Mouse (Mus musculus) ovary, postnatal 36 days (tissue): ENCODE data around the gene Pard3b.

Experiments
- DNase-seq: peaks from one replicate; pipeline ENCODE4 v3.0.0; 2022; ENCODE audit warnings: low spot score, mixed read lengths

The Pard3b gene

DNA sequence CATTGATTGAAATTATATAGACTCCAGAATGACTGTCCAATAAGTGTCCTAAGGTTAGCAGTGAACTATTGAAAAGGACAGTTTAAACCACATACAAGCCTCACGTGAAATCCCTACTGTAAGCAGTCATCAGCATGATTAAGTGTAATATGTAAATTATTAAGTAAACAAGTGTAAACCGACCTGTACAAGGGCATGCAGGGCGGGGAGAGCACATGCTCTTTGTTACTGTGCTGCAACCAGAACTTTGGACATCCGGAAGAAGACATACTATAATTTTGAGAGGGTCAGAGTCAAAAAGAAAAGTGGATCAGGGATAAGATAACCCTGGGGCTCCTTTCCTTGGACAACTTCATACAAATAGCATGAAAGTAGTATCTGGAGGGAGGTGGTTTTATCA, 749.4 kb downstream of the Pard3b start:
- no peak for DNase-seq

- no peak for DNase-seq
Measured at GRCm38 (mm10) chr1:62392863-62393262, 754.2 kb downstream of the Pard3b start.

DNA sequence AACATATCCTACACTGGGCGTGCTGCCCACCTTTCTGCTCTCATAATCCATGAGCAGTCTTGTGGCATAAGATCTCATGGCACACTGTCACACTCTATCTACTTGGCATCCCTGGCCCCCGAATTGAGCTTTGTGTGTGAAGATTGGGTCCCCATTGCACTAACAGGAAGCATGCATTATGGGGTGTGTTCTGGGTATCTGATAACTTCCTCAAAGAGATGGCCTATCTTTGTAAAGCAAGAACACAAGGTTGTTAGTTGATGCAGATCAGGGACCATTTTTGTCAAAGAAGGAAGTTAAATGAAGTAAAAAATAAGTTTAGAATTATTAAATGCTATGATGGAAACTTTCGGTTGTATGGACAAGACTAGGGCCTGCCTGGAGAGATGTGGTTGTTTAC, 755.9 kb downstream of the Pard3b start:
- no peak for DNase-seq

GRCm38 (mm10) chr1:62398261-62398660, 759.6 kb downstream of the Pard3b start:
- no peak for DNase-seq

DNA sequence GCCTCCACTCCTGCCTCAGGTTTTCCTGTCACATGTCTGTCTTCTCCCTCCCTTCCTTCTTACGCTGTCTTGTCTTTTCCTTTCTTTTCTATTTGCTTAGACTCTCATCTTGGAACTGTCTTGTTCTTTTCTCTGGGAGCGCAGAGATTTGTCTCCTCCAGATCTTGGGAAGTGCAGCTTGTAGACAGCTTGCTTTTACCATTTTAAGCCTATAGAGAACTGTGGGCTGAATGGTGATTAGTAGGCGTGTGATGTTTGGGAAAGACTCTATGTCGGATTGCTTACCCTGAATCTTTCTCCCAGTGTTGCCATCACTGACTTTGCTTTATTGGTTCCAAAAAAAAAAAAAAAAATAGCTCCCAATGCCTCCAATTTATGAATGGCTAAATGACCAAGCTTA, 760.1 kb downstream of the Pard3b start:
- DNase-seq, result no peak

- no peak for DNase-seq
Measured at GRCm38 (mm10) chr1:62405061-62405460, 766.4 kb downstream of the Pard3b start.

- no peak for DNase-seq
Measured at GRCm38 (mm10) chr1:62411368-62411767, 772.7 kb downstream of the Pard3b start.

GRCm38 (mm10) chr1:62412019-62412418, 773.4 kb downstream of the Pard3b start:
- no peak for DNase-seq

DNA sequence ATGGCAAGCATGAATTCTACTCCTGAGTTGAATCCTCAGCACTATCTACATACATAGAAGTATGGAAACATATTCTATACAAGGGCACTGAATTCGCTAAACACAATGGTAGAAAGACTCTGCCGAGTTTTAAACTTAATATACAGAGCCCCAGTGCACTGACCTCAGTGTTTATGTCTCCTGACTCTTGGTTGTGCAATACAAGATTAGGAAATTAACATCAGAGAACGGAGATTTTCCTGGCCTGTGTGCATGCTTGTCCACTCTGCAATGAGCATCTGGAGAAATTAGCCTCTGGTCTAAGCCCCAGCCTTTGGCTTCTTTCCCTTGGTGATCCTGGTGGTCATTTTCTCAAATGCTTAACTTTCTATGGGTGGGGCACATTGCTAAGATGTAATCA, 774.4 kb downstream of the Pard3b start:
- no peak for DNase-seq

DNA sequence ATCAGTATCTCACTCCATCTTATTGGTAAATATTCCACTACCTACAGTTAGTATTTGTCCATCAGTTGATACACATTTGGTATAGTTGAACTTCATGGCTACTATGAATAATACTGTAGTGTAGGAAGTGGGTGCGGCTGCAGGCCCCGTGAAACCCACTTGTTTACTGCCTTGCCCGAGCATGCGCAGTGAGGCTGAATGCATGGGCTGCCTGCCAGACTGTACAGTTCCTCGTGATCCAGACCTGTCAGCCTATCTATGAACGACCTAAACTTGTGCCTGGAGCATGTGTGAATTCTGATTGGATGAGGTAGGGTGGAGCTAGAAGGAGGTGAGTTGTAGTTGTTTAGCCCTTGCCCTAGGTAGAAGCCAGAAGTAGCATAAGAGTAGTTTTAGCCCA, 775.9 kb downstream of the Pard3b start:
- no peak for DNase-seq

DNA sequence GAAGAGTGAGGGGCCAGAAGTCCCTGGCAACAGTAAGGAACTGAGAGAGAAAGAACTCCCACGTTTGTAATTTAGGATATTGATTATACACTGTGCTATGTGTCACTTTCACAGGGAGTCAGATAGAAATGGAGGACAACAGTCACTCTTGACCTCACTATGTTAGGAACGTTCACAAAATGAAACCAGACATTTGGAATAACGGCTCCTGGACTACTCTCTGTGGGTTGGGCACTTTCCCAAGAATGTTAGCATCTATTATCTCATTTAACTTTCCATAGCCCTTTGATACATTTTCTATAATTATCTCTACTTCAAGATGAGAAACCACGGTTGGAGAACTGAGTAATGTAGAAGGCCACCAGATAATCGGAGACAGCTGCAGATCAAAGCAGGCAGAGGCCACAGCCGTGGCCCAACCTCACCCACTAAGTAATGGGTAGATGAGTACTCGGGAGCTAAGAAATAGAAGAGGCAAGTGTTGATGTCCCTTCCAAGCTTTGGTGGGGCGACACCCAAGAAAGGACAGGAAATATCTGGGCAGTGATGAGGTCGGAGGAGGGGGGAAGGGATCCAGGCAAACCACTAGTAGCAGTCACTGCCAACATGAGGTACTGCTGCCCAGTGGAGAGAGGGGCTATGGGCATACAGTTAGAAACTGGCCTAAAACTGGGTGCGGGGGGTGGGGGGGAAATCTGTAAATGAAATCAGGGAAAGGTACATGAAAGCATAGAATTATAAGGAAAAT, 778.2 kb downstream of the Pard3b start:
- no peak for DNase-seq

DNA sequence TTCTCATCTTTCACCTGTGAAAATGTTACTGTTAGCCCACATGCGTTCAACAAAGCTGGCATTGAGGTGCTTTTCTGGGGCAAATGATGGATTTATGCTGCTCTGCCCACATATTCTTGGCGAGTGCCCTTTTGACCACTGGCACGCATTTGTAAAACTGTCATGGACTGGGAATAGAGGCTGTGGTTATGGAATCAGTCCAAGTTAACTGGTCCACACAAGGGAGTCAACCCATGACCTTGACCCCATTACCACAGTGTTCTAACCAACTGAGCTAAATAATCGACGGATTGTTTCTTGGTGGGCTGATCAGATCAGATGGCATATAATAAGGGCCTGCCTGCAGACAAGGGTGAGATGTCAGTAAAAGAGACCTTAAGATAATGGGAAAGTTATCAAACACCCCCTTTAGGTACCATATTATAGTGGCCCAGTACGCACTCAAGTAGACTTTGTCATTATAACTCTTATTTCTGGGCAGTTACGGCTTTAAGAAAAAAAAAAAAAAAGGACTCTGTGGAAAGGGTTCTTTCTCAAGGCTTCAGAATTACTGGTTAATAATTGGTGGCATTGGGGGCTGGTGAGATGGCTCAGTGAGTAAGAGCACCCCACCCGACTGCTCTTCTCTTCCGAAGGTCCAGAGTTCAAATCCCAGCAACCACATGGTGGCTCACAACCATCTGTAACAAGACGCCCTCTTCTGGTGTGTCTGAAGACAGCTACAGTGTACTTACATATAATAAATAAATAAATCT, 784.4 kb downstream of the Pard3b start:
- no peak for DNase-seq

- no peak for DNase-seq
Measured at GRCm38 (mm10) chr1:62425369-62425768, 786.7 kb downstream of the Pard3b start.

DNA sequence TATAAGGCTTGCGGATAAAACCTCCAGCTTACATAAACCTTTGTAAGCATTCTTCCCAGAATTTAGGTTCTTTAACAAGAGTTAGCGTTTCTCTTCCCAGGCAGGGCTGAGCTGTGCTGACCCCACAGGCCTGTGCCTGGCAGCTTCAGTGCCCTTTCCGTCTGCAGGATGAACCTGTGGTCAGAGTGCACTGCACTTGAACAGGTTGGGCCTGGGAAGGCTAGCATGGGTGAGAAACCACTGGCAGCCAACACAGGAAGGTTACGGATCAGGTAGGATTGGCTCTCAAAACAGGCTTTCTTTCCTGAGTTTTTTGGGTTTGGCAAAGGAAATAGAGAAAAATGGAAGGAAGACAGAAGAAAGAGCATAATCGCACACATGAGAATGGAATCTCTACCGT, 790.1 kb downstream of the Pard3b start:
- no peak for DNase-seq

DNA sequence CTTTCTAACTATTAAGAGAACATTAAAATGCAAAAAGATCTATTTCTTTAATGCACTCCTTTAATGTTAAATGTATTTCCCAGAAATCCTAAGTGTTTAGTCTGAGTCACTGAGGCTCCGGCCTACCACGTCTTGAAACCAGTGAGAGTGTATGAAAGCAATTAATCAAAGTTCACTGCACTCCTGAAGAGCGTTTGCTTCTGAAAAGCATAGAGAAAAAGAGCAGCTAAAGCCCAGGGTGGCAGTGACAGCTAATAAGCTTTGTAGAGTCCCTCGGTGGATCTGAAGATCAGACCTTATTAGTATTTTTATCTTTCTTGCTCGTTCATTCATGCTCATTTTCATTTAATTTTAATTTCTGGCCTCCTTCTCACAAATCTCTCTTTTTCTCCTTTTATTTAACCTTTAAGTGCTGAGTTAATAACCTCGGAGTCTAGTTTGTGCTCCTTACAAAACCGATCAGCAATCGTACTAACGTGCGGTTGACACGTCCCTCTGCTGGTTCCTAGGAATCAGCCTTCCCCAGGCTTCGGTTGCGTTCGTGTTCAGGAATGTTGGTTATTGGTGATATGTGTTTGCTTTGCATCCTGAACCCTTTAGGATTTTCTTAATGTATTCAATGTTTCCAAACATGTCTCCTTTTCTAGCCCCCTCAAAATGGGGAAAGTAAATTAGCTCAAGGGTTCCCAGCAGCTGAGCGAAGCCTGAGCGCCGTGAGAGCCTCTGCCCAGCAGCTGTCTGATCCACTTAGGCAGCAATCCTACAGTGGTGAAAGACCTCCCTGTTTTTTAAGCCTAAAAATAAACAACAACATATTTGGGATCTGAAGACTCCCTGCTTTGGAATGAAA, 790.9 kb downstream of the Pard3b start:
- no peak for DNase-seq

GRCm38 (mm10) chr1:62431054-62431453, 792.4 kb downstream of the Pard3b start:
- no peak for DNase-seq

DNA sequence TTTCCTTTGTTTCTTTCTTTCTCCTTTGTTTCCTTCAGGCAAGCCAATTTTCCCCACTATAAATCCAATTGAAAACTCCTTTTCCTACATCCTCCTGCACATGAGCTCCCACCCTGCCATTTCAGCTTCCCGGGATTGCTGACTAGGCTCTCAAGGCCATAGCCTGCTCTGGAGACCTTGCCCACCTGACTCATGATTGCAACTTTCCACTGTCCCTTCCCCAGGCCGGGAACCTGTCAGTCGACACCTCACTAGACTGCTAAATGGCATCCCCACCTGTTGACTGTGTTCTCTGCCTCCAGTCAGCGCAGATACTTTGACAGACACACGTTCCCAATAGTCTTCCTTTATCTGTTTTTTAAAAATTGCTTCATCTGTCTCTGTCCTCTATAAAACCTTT, 795.3 kb downstream of the Pard3b start:
- no peak for DNase-seq

DNA sequence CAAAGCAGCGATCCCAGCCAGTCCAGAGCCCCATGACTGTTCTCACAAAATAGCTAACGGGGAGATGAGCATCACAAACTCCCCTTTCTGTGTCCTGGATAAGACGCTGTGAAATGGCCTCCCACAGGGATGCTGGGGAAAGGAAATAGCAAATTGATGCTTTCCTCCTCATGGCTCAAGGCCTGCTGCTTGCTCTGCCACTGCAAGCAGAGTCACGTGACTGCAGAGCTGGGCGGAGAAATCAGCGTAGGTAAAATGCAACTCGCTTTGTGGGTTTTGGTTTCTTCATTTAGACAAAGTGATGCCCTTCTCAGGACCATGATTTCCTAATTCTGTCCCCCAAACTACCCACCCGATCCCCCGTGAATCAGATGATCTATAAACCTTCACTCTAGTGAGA, 797.2 kb downstream of the Pard3b start:
- no peak for DNase-seq

DNA sequence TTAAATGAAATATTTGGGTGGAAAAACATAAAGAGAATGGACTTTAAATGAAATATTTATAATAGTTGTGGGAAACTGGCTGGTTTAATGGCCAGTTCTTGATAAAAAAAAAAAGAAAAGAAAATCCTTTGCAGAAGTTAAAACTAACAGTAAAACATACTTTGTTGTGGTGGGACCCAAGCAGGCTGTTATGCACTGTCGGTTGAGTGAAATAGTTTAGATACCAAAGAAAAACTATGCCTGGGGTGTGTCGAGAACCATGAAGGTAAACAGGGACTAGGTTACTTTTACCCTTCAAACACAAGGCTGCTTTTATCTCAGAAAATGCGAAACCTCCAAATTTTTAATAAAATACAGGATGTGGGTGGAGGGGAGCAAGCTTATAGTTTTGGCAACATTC, 797.7 kb downstream of the Pard3b start:
- no peak for DNase-seq

- DNase-seq, result no peak
Measured at GRCm38 (mm10) chr1:62437493-62437892, 798.9 kb downstream of the Pard3b start.

DNA sequence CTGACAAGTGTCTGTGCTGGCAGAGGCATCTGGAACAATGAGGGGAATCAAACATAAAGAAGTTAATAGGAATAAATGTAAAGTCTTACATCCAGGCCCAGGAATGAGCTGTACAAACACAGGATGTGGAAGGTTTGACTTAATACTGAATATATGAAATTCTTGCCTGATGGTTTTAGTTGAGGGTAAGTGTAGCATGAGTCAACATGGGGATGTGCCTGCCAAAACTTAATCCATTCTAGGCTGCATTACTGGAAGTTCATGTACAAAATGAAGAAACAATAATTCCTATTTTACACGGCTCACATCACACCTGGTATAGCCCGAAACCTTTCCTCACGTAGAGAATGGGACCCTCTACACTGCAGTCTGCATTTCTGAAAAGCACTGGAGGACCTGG, 805.8 kb downstream of the Pard3b start:
- no peak for DNase-seq

DNA sequence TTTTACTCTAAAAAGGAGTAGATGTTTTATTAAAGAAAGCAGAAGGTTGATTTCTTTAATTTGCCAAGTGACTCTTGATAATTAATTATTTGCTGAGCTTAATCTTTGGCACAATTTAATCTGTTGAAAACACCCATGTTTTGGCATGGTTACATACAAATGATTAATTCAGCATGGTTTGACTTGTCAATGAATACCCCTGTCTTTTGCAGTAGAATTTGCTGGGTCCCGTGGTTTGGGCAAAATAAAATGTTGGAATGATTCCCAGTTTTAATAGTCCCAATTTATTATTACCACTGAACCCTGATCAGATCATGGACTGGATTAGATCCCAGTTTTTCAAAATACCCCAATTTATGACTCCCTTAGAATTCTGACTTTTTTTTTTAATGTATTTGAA, 808.2 kb downstream of the Pard3b start:
- no peak for DNase-seq
